Mouse (Mus musculus): ENCODE measurements around the gene Fxyd4. TPM values are rescaled to one million over a fixed set of nuclear protein-coding genes. Genes with fewer than 3 reads are reported as not detected.

Gene Fxyd4
- polyA plus RNA-seq, 2 experiments, result not detected

DNA sequence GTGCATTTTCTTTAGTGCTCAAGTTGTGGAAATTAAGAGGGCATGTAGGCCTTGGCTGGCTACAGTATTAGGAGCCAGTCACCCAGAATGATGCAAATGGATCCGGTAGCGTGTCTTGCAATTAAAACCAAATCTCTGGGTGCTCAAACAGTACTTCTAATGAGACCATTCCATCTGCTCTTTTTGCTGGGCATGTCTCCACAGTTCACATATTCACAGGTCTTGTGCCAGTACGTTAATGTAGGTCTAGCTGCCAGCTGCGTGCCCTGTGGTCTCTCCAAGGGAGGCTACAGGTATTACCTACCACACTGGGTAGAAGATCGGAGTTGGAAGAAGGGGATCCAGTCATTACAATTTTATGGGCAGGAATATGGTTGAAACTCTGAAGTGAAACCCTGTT lies 19.4 kb downstream of the Fxyd4 start:
- no peak for TF ChIP-seq EP300 (IDR thresholded peaks at IDR 0.05; ENCODE audit: low read depth)
- TF ChIP-seq CTCF (IDR thresholded peaks at IDR 0.05; ENCODE audit: low read depth), result no peak
- Histone ChIP-seq H3K9me3 (ENCODE audit: control insufficient read depth, low read length) (no peaks in the 10 kb centered on the region), H3K9ac (replicated peaks) (peak overlapping the region; percentile 97), H3K4me2 (ENCODE audit: low read depth) (peak overlapping the region; percentile 88), H3K4me3 (ENCODE audit: insufficient read depth in 1 of 2, low read depth in 2 of 2, low read length in 2 of 2) (peak overlapping the region; percentile 84 to 93), H3K4me1 (replicated peaks; ENCODE audit: control insufficient read depth in 2 of 2, insufficient read depth in 2 of 2, low read length in 1 of 2) (peaks cover 36 to 41% of the 10 kb centered on the region in 2 experiments), H3K27ac (peak overlapping the region; percentile 97), H3K27me3 (ENCODE audit: control insufficient read depth, insufficient read depth, low read length) (no peaks in the 10 kb centered on the region), H3K36me3 (replicated peaks; ENCODE audit: control insufficient read depth, insufficient read depth, low read depth) (peaks cover 49% of the 10 kb centered on the region)
- 35% methylated on average over 5 of the region's 5 CpGs for WGBS (ENCODE audit: insufficient replicate concordance)
- DNase-seq (ENCODE audit: low read depth in 3 of 3, low spot score in 3 of 3) (no peak), ATAC-seq (ENCODE audit: insufficient read depth) (no peak)

DNA sequence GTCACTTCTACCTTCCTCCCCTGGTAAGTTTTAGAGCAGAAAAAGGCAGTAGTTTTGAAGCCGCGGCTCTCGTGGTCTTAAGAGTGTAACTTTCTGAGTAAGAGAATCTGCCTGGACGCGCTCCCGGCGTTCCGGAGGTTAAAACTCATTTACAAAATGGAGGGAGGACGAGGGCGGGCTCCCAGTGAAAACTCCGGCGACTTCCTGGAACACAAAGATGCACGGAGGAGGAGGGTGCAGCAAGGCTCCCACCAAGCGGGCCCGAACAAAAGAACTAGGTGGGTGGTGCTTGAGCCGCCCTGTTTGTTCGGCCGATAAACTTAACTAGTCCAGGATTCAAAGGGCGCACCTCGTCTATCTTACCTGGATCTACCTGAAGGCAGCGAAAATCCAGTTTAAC lies 19.9 kb downstream of the Fxyd4 start:
- peak overlapping the region; percentile 84 to 93 for H3K4me3 ChIP-seq (ENCODE audit: insufficient read depth in 1 of 2, low read depth in 2 of 2, low read length in 2 of 2)
- WGBS (ENCODE audit: insufficient replicate concordance), result under 1% methylated on average over 21 of the region's 21 CpGs
- peak overlapping the region; percentile 97 for H3K9ac ChIP-seq (replicated peaks)
- DNase-seq (ENCODE audit: low read depth in 3 of 3, low spot score in 3 of 3) (peak in 2 of 3 experiments; percentile 49 to 70), ATAC-seq (ENCODE audit: insufficient read depth) (peak; percentile 31; the same call in 1 of the 2 replicates)
- peaks cover 46% of the 10 kb centered on the region for H3K36me3 ChIP-seq (replicated peaks; ENCODE audit: control insufficient read depth, insufficient read depth, low read depth)
- peaks cover 36 to 41% of the 10 kb centered on the region in 2 experiments for H3K4me1 ChIP-seq (replicated peaks; ENCODE audit: control insufficient read depth in 2 of 2, insufficient read depth in 2 of 2, low read length in 1 of 2)
- no peak; the same call in 1 of the 2 replicates for TF ChIP-seq EP300 (IDR thresholded peaks at IDR 0.05; ENCODE audit: low read depth)
- TF ChIP-seq CTCF (IDR thresholded peaks at IDR 0.05; ENCODE audit: low read depth), result no peak
- no peaks in the 10 kb centered on the region for H3K9me3 ChIP-seq (ENCODE audit: control insufficient read depth, low read length)
- H3K27me3 ChIP-seq (ENCODE audit: control insufficient read depth, insufficient read depth, low read length), result no peaks in the 10 kb centered on the region
- peak overlapping the region; percentile 88 for H3K4me2 ChIP-seq (ENCODE audit: low read depth)
- peak overlapping the region; percentile 97 for H3K27ac ChIP-seq

DNA sequence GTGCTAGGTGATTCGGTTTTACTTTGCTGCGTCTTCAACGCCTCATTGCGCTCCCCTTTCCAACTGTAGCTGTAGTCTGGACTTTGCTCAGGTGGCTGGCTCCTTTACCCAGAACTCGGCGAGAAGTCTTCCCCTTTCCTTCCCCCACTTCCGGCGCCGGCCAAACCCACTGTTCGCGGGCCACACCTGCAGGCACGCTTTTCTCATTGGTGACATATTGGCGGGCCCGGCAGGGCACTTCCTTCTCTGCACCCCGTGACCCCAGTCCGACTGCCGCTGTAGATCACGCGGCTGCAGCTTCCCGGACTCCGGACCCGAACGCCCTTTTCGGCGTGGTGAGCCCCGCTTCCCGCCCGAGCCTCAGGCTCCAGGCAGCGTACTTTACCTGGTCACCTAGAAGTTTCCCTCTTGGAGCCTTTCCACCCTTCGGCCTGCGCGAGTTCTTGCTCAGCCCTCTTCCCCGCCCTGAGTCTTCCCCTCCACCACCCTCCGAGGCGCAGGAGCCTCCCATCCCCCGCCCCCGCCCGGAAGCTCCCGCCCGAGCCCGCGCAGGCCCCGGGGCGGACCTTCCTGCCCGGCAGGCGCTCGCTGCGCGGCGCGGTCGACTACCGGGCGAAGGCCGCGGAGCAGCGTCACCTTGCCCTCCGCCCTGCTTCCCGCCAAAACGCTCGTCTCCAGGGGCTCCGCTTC lies 20.6 kb downstream of the Fxyd4 start:
- H3K9me3 ChIP-seq (ENCODE audit: control insufficient read depth, low read length), result no peaks in the 10 kb centered on the region
- H3K9ac ChIP-seq (replicated peaks), result peak overlapping the region; percentile 97
- DNase-seq (ENCODE audit: low read depth in 3 of 3, low spot score in 3 of 3) (peak; percentile 86 to 89 (median 89)), ATAC-seq (ENCODE audit: insufficient read depth) (peak; percentile 96)
- under 1% methylated on average over 62 of the region's 62 CpGs for WGBS (ENCODE audit: insufficient replicate concordance)
- peak overlapping the region; percentile 84 to 93 for H3K4me3 ChIP-seq (ENCODE audit: insufficient read depth in 1 of 2, low read depth in 2 of 2, low read length in 2 of 2)
- peak overlapping the region; percentile 97 for H3K27ac ChIP-seq
- H3K27me3 ChIP-seq (ENCODE audit: control insufficient read depth, insufficient read depth, low read length), result no peaks in the 10 kb centered on the region
- no peak for TF ChIP-seq CTCF (IDR thresholded peaks at IDR 0.05; ENCODE audit: low read depth)
- TF ChIP-seq EP300 (IDR thresholded peaks at IDR 0.05; ENCODE audit: low read depth), result peak; percentile 53; the same call in 1 of the 2 replicates
- H3K4me2 ChIP-seq (ENCODE audit: low read depth), result peak overlapping the region; percentile 88
- H3K4me1 ChIP-seq (replicated peaks; ENCODE audit: control insufficient read depth in 2 of 2, insufficient read depth in 2 of 2, low read length in 1 of 2), result peaks cover 38 to 43% of the 10 kb centered on the region in 2 experiments
- H3K36me3 ChIP-seq (replicated peaks; ENCODE audit: control insufficient read depth, insufficient read depth, low read depth), result peaks cover 40% of the 10 kb centered on the region

- H3K4me3 ChIP-seq (ENCODE audit: insufficient read depth in 1 of 2, low read depth in 2 of 2, low read length in 2 of 2), result peak overlapping the region; percentile 84 to 93
- no peak for ATAC-seq (ENCODE audit: insufficient read depth)
- H3K27ac ChIP-seq, result peak overlapping the region; percentile 97
- DNase-seq (ENCODE audit: low read depth in 3 of 3, low spot score in 3 of 3), result no peak
- no peaks in the 10 kb centered on the region for H3K27me3 ChIP-seq (ENCODE audit: control insufficient read depth, insufficient read depth, low read length)
- peak overlapping the region; percentile 88 for H3K4me2 ChIP-seq (ENCODE audit: low read depth)
- WGBS (ENCODE audit: insufficient replicate concordance), result under 1% methylated on average over 12 of the region's 12 CpGs
- peaks cover 40 to 41% of the 10 kb centered on the region in 2 experiments for H3K4me1 ChIP-seq (replicated peaks; ENCODE audit: control insufficient read depth in 2 of 2, insufficient read depth in 2 of 2, low read length in 1 of 2)
- H3K9me3 ChIP-seq (ENCODE audit: control insufficient read depth, low read length), result no peaks in the 10 kb centered on the region
- TF ChIP-seq CTCF (IDR thresholded peaks at IDR 0.05; ENCODE audit: low read depth) (no peak), EP300 (IDR thresholded peaks at IDR 0.05; ENCODE audit: low read depth) (no peak)
- H3K36me3 ChIP-seq (replicated peaks; ENCODE audit: control insufficient read depth, insufficient read depth, low read depth), result peaks cover 34% of the 10 kb centered on the region
- H3K9ac ChIP-seq (replicated peaks), result peak overlapping the region; percentile 97
Observed at GRCm38 (mm10) chr6:117916205-117916736, 21.2 kb downstream of the Fxyd4 start.

- H3K36me3 ChIP-seq (replicated peaks; ENCODE audit: control insufficient read depth, insufficient read depth, low read depth), result peaks cover 17% of the 10 kb centered on the region
- H3K27me3 ChIP-seq (ENCODE audit: control insufficient read depth, insufficient read depth, low read length), result no peaks in the 10 kb centered on the region
- H3K27ac ChIP-seq, result peak overlapping the region; percentile 42
- peak overlapping the region; percentile 40 for H3K4me2 ChIP-seq (ENCODE audit: low read depth)
- ATAC-seq (ENCODE audit: insufficient read depth), result no peak
- no peak overlapping the region for H3K4me3 ChIP-seq (ENCODE audit: insufficient read depth in 1 of 2, low read depth in 2 of 2, low read length in 2 of 2)
- H3K9me3 ChIP-seq (ENCODE audit: control insufficient read depth, low read length), result no peaks in the 10 kb centered on the region
- no peak for DNase-seq (ENCODE audit: low read depth in 3 of 3, low spot score in 3 of 3)
- H3K4me1 ChIP-seq (replicated peaks; ENCODE audit: control insufficient read depth in 2 of 2, insufficient read depth in 2 of 2, low read length in 1 of 2), result peaks cover 40% of the 10 kb centered on the region in 2 experiments
- H3K9ac ChIP-seq (replicated peaks), result peak overlapping the region; percentile 35
- no peak for TF ChIP-seq EP300 (IDR thresholded peaks at IDR 0.05; ENCODE audit: low read depth)
Observed at GRCm38 (mm10) chr6:117914541-117914940, 23.0 kb downstream of the Fxyd4 start.

Data from liver, embryonic 14.5 days (tissue).